ENCODE assay signal across 12 mouse cellular contexts in the genomic region with DNA sequence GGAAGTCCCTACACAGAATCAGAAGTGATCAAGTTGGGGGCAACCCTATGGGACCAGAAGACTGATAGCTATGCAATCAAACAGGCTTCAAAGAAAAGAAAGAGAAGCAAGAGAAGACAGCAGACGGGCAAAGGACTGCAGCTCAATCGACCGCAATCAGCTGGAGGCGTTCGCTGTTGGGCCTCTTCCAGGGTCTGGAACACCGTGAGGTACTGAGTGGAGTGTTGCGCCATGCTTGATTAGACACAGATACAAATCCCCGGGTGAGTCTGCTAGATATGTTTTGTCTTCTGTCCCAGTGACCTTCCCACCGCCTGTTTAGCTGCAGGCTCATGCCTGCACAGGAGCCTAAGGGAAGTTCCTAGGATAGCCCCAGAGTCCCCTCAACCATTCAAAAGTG.
DNase-seq lines count a peak whose midpoint lies in the region; ATAC-seq and TF ChIP-seq lines count a peak whose summit lies in the region.
"Had no signal": no experiment of that assay in that cellular context is flagged by ENCODE, and none has a peak within 500 bp of the region (broad histone marks: within the 10 kb centered on the region; RNA-seq: fewer than 3 reads in every experiment).

No protein-coding gene starts in this region.

- peaks cover 15% of the 10 kb centered on the region for H3K36me3 ChIP-seq in lung, postnatal 0 days (ENCODE audit: insufficient read depth, low read length)
- peaks cover 9% of the 10 kb centered on the region for H3K36me3 ChIP-seq in heart, embryonic 16.5 days (ENCODE audit: control insufficient read depth, insufficient read depth)

- TF ChIP-seq EP300 in lung, postnatal 0 days (IDR thresholded peaks at IDR 0.05): no peak

- H3K27ac ChIP-seq in lung, postnatal 0 days (ENCODE audit: low read length): peak overlapping the region; percentile 64
- H3K27ac ChIP-seq in heart, embryonic 16.5 days (ENCODE audit: low read length): peak overlapping the region; percentile 32; the same call in 1 of the 2 replicates
- H3K27ac ChIP-seq: hindbrain, embryonic 10.5 days; midbrain, embryonic 10.5 days had no signal

- no peak overlapping the region for H3K4me3 ChIP-seq in lung, postnatal 0 days (ENCODE audit: low read depth, low read length)
- no peak overlapping the region for H3K4me3 ChIP-seq in heart, embryonic 16.5 days (ENCODE audit: low read length)
- H3K4me3 ChIP-seq: erythroblast, embryonic 14.5 days; hindbrain, embryonic 10.5 days; midbrain, embryonic 10.5 days had no signal

- H3K27me3 ChIP-seq in lung, postnatal 0 days (replicated peaks; ENCODE audit: insufficient read depth, low read length): no peaks in the 10 kb centered on the region
- no peaks in the 10 kb centered on the region for H3K27me3 ChIP-seq in heart, embryonic 16.5 days (ENCODE audit: control insufficient read depth, insufficient read depth, low read length)

- peak; percentile 94 for DNase-seq in heart, adult 11 months
- no peak for DNase-seq in heart, adult 8-10 months (ENCODE audit: low spot score)
- peak; percentile 60 for DNase-seq in lung, postnatal 0 days (ENCODE audit: low spot score)
- no peak for DNase-seq in lung, postnatal 36 days
- peak; percentile 63 to 79 for DNase-seq in kidney, postnatal 25 days
- DNase-seq in T-cell, adult 2 months (ENCODE audit: low spot score): no peak
- DNase-seq: spleen, adult 18-20 months; thymus, postnatal 36 days had no signal

- no peaks in the 10 kb centered on the region for H3K9me3 ChIP-seq in lung, postnatal 0 days (ENCODE audit: low read length)
- no peaks in the 10 kb centered on the region for H3K9me3 ChIP-seq in heart, embryonic 16.5 days (replicated peaks; ENCODE audit: control insufficient read depth, low read length)
- H3K9me3 ChIP-seq: hindbrain, embryonic 10.5 days; midbrain, embryonic 10.5 days had no signal

- no peak overlapping the region for H3K4me2 ChIP-seq in lung, postnatal 0 days (replicated peaks; ENCODE audit: low read depth, low read length)
- no peak overlapping the region for H3K4me2 ChIP-seq in heart, embryonic 16.5 days (ENCODE audit: low read depth, low read length)

- 35% methylated on average over 9 of the region's 9 CpGs for WGBS in lung, postnatal 0 days
- WGBS in heart, embryonic 16.5 days: 43% methylated on average over 9 of the region's 9 CpGs

- no peak for TF ChIP-seq CTCF in lung, postnatal 0 days (IDR thresholded peaks at IDR 0.05)

- no peak overlapping the region for H3K9ac ChIP-seq in lung, postnatal 0 days (replicated peaks; ENCODE audit: low read depth)
- no peak overlapping the region for H3K9ac ChIP-seq in heart, embryonic 16.5 days (ENCODE audit: low read length)

- ATAC-seq in lung, postnatal 0 days: no peak
- ATAC-seq in heart, embryonic 16.5 days (replicated peaks; ENCODE audit: extremely low read depth, insufficient read depth, low FRiP score): no peak

- H3K4me1 ChIP-seq in lung, postnatal 0 days (ENCODE audit: insufficient read depth, low read depth, low read length): peaks cover 54% of the 10 kb centered on the region; the same call in 1 of the 2 replicates
- H3K4me1 ChIP-seq in heart, embryonic 16.5 days (ENCODE audit: control insufficient read depth, insufficient read depth, low read length): peaks cover 83% of the 10 kb centered on the region

Comparison
In these comparisons a context has a peak if more than half of its experiments do, and no peak if none do; other contexts are left out.
1. DNase-seq: peak in heart, adult 11 months (single experiment), lung, postnatal 0 days (single experiment) and kidney, postnatal 25 days (2 of 2); none in heart, adult 8-10 months (single experiment), lung, postnatal 36 days (single experiment) and T-cell, adult 2 months (single experiment).